Mouse (Mus musculus): ENCODE measurements around the gene Lcor.

Gene Lcor

GRCm38 (mm10) chr19:41476530-41477249, 5.7 kb upstream of the Lcor start:
- DNase-seq (ENCODE audit: low read depth, low spot score) = no peak

- no peak for DNase-seq (ENCODE audit: low read depth, low spot score)
Observed at GRCm38 (mm10) chr19:41481030-41481886, 1.2 kb upstream of the Lcor start.

- no peak for DNase-seq (ENCODE audit: low read depth, low spot score)
Observed at GRCm38 (mm10) chr19:41481887-41482189, 599 bp upstream of the Lcor start.

GRCm38 (mm10) chr19:41482909-41483444, 540 bp downstream of the Lcor start:
- DNase-seq (ENCODE audit: low read depth, low spot score) = no peak

- no peak for DNase-seq (ENCODE audit: low read depth, low spot score)
Observed at GRCm38 (mm10) chr19:41483445-41484040, 1.1 kb downstream of the Lcor start.

GRCm38 (mm10) chr19:41484361-41484760, 1.9 kb downstream of the Lcor start:
- DNase-seq (ENCODE audit: low read depth, low spot score) = no peak

GRCm38 (mm10) chr19:41495382-41496032, 13.1 kb downstream of the Lcor start:
- no peak for DNase-seq (ENCODE audit: low read depth, low spot score)

- DNase-seq (ENCODE audit: low read depth, low spot score) = no peak
Observed at GRCm38 (mm10) chr19:41496058-41496457, 13.6 kb downstream of the Lcor start.

GRCm38 (mm10) chr19:41507872-41508271, 25.4 kb downstream of the Lcor start:
- no peak for DNase-seq (ENCODE audit: low read depth, low spot score)

GRCm38 (mm10) chr19:41514836-41515235, 32.4 kb downstream of the Lcor start:
- DNase-seq (ENCODE audit: low read depth, low spot score) = no peak

DNA sequence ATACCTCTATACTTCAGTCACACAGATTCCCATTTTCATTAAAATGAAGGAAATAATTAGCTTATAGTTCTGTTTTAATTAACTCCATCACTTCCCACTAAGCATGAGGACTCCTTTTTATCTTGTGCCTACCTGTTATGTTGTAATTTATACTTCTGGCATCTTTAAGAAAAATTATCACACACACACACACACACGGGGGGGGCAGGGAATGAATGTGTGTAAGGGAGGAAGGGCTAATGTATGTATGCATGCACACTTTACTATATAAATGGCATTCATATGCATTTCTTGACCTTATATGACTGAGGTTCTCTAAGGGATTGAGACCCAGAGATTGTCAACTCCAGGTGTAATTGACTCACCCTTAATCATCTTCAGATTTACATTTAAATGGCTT, 33.1 kb downstream of the Lcor start:
- no peak for DNase-seq (ENCODE audit: low read depth, low spot score)

- no peak for DNase-seq (ENCODE audit: low read depth, low spot score)
Observed at GRCm38 (mm10) chr19:41517006-41517405, 34.6 kb downstream of the Lcor start.

- DNase-seq (ENCODE audit: low read depth, low spot score) = no peak
Observed at GRCm38 (mm10) chr19:41519121-41519520, 36.7 kb downstream of the Lcor start.

DNA sequence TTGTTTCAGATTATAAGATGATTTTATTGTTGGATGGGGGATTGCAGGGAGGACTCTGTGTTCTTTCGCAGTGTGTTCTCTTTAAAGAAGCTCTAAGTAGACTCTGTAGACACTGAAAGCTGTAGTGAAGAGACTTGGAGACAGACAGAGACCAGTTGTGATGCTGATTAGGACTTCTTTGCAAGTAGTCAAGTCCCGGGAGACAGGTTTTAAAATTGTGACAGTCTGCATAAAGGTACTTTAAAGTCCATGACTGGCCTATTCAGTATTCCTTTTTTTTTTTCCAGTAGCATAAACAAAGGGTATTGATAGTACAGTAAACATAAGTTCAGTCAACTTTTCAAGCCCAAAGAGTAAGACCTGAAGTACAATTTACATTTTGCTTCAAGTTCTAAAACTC, 39.8 kb downstream of the Lcor start:
- DNase-seq (ENCODE audit: low read depth, low spot score) = no peak

GRCm38 (mm10) chr19:41523798-41524563, 41.5 kb downstream of the Lcor start:
- DNase-seq (ENCODE audit: low read depth, low spot score) = no peak

DNA sequence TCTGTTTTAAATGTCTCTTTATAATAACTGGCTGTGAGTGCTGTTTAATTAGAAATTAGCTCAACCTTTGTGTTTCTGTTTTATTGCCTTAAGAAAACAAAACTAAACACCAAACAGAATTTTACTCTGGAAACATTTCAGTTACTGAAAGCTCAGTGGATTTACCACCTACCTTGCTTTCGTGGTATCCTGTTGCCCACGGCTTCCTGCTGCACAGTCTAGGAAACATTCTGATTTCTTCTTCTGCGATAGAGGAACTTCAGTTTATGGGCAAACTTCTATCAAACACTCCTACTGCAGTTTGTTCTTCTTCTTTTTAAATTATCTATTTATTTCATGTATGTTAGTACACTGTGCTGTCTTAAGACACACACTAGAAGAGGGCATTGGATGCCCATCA, 46.7 kb downstream of the Lcor start:
- DNase-seq (ENCODE audit: low read depth, low spot score) = no peak

- DNase-seq (ENCODE audit: low read depth, low spot score) = no peak
Observed at GRCm38 (mm10) chr19:41534021-41534420, 51.6 kb downstream of the Lcor start.

DNA sequence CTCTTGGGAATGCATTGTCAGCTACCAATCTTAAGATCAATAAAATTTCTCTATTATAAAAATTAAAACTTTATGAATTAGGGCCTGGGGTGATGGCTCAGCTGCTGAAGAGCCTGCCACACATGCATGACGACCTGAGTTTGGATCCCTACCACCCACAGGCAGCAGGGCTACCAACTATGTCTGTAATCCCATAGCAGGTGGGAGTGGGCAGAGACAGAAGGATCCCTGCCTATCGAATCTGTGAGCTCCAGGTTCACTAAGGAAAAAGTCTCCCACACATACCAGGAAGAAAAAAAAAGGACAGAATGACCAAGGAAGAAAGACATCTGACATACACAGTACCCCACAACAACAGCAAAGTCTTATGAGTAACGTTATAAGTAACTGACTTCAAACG, 74.5 kb downstream of the Lcor start:
- DNase-seq (ENCODE audit: low read depth, low spot score) = no peak

DNA sequence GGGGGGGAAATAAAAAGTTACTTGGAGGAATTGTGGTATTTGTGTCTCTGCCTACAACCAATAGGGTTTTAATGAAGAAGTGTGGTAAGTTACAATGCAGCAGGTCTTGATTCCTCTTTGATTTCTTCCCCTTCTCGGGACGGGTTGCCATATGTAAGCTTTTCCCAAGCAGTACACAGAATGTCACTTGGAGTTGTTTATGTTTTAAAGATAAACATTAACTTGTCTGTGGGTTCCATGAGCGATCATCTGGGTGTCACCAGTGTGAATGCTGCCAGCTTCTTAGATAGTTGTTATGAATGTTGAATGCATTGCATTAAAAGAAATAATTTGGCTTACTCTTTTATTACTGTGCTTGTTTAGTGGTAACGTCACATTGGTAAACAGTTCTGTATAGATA, 75.1 kb downstream of the Lcor start:
- no peak for DNase-seq (ENCODE audit: low read depth, low spot score)

DNA sequence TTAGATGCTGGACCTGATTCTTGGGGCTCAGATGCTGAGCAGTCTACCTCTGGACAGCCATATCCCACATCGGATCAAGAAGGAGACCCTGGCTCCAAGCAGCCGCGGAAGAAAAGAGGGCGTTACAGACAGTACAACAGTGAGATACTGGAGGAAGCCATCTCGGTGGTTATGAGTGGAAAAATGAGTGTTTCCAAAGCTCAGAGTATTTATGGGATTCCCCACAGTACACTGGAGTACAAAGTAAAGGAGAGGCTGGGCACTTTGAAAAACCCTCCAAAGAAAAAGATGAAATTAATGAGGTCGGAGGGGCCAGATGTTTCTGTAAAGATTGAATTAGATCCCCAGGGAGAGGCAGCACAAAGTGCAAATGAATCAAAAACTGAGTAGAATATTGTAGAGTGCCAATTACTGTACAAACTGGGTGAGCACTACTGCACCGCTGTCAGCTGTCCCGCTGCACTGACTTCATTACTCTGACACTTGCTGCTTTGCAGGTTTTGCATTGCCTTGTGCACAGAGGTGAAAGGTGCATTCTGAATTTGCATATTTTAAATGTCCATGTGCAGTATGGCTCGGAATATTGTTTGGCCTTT, 76.6 kb downstream of the Lcor start:
- DNase-seq (ENCODE audit: low read depth, low spot score) = no peak

DNA sequence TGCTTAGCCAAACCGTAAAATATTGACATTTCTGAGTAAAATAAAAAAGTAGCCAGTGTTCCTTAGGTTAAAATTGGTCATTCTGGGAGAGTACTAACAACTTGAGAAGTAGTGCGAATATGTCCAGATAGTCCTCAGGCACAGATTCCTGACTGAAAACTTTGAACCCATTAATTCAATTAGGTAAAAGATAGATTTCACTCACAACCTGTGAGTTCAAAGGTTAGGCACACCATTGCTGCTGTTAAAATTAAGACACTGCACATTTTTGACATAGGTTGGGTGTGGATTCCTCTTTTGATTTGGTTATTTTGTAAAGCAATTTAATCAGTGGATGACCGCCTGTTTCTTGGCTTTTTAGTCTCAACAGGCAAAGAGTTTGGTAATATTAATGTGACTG, 78.4 kb downstream of the Lcor start:
- no peak for DNase-seq (ENCODE audit: low read depth, low spot score)
